Mouse (Mus musculus) lung, postnatal 14 days (tissue): ENCODE measurements around the gene Mif.
"Not testable (repeated sequence)": the region's sequence is repeated elsewhere in the genome, so short reads cannot be mapped to it uniquely, and the experiment has no call there.

Experiments used
- DNase-seq: peaks from one replicate; pipeline ENCODE4 v3.0.0; 2021

Gene Mif

DNA sequence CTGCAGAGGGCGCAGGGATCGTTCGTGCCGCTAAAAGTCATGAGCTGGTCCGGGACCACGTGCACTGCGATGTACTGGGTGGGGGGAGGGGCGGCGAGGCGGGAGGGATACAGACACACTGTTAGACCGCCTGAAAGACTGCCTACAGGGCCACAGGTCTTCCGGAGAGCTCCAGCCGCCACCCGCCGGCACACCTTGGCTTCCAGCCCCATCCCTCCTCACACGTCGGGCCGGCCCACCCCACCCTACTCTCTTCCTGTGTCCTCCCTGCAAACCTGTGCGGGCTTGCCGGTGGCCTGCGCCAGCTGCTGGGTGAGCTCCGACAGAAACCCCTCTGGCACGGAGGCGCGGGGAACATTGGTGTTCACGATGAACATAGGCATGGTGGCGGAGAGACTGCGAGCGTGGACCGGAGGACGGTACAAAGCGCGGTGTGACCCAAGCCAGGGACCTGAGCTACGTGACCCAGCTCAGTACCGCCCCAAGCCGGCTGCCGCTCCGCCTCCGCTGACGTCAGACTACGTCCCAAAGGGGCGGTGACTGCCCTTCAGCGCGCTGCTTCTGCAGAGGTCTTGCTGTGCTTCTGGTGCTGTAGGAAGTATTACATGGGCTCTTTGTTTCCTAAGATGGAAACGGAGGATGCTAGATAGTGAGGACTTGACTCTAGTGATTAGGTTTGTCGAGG, at the start of gene Mif:
Gene Mif, minus strand, starts transcription at position 455 of the 685 bp plus-strand sequence.
- DNase-seq: peak; percentile 90

DNA sequence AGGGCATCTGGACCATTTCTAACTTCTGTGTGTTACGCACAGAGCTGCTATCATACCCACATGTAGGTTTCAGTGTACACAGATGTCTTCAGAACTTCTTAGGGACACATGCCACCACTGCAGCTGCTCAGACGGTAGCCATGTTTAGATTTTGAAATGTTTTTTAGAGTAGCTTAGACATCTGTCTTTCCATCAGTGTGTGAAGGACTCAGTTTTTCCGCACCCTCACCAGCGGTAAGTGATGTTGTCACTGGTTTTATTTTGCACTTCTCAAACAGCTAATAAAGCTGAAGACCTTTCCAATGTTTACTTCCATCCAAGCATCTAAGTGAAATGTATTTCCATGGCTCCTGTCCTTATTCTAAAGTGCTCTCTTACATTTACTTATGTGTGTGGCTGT, 46.8 kb upstream of the Mif start:
- no peak for DNase-seq

DNA sequence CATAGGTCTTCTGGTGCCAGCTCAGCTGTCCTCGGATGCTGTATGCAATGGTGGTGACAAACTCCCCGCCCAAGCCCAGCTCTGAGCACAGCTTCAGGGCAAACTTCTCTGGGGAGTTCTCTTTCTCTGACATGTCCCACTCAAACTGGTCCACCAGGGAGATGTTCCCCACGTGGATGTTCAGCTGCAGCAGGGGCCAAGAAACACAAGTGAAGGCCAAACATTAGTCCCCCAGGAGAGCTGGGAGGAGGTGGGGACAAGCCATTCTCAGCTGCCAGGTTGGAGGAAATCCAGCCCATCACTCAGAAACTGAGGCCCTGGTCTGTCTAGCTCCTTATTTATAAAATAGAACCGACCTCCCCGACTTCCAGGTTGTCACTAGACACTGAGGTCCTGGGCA, 44.4 kb upstream of the Mif start:
- no peak for DNase-seq

DNA sequence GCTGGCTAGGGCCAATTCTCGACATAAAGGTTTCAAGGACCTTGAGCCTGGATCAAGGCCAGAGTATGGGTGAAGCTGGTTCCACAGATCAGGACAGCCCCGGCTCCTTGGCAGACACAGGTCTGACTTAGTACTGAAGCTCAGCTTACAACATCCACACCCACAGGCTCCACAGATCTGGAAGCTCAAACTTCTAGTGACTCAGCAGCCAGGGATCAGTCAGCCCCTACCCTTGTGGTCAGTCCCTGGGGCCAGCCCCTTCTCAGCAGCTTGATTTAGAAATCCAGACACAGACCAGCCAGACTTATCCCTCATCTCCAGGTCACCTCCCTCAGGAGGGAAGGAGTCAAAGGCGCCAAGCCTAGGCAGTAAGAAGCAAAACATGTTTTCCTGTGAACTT, 38.8 kb upstream of the Mif start:
- peak; percentile 48 for DNase-seq

DNA sequence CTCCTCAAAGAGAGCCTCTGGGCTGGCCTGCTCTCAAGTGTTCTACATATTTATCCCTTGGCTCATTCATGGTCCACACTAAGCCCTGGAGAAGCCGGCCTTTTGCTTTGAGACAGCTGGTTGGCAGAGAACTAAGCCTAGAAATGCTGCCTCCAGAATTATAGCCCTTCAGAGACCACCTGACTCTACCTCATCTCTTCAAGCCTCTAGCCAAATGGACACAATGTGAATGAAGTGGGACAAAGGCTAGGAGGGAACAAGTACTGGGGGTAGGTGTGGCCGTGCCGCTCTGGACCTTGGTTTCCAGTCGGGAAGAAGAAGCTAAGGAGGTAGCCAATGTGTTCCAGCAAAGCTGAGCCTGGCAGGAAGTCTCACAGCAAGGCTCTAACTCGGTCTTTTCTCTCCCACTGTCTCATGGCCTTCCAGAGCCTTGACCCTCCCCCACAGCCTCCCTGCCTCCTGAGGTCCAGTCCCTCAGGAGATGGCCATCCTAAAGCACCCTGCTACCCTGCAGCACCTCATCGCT, 38.1 kb upstream of the Mif start:
- no peak for DNase-seq

DNA sequence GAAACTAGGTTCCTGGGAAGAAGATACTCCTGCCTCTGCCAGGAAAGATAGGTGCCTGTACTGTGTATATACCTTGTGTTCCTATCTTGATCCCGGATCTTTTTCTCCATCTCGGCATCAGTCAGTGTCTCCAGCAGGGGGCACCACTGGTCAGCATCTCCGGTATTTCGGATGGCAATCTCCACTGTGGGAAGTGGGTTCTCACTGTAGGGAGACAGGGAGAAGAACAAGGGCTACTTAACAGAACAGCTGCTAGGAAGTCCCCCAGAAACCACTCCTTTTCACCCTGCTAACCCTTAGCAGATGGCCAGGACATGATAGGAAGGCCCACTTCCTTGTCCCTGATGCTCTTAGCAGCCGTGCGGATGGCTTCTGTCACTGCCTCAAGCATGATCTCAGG, 37.3 kb upstream of the Mif start:
- DNase-seq: peak; percentile 88

DNA sequence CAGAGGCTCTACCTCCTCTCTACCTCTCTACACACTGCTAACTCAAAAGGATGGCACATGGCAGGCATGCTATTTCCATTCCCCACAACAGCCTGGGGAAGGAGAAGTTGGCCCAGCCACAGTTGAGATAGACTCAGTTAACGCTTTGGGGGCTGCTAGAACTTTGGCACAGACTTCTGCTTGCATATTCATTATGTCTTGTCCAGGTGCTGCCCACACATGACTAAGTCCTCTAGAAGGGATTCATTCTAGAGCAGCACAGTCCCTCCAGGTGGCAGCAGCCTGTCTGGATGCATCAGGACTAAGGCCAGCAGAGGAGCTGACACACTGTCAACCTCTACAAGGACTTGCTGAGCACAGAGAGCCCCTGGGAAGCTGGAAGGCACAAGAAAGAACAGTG, 36.2 kb upstream of the Mif start:
- DNase-seq: no peak

DNA sequence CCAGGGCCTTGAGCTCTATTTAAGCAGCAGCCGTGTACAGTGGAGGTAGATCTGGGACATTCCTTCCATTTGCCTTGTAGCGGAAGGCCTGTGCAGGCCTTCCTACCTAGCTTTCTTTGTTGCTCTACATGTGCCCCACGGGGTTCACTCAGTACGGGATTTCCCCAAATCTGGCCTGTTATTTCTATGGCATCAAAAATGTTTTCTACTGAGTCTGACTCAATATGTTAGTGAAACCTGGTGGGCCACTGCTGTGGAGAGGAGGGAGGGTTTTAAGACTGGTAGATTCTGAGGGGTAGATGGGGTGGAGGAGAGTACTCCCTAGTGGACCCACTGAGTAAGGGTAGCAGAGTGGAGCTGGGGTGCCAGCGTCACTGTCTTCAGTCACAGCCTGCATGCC, 35.7 kb upstream of the Mif start:
- DNase-seq: no peak

DNA sequence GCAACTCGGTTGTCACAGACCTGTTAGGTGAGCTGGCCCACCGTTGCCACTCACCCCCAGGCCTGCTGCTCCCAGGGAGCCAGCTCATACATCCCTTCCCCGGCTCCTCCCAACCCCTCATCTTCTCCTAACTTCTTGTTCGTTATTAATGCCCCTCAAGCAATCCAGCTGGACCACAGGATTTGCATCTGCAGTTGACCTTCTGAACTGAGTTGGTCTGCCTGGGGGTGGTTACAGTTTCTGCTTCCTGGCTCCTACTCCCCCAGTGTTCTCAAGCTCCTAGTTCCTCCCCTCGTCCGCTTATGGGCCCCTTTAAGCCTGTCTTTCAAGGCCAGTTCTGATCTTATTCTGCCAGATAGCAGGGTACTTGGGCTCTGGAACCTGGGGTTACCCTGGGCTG, 34.6 kb upstream of the Mif start:
- no peak for DNase-seq

DNA sequence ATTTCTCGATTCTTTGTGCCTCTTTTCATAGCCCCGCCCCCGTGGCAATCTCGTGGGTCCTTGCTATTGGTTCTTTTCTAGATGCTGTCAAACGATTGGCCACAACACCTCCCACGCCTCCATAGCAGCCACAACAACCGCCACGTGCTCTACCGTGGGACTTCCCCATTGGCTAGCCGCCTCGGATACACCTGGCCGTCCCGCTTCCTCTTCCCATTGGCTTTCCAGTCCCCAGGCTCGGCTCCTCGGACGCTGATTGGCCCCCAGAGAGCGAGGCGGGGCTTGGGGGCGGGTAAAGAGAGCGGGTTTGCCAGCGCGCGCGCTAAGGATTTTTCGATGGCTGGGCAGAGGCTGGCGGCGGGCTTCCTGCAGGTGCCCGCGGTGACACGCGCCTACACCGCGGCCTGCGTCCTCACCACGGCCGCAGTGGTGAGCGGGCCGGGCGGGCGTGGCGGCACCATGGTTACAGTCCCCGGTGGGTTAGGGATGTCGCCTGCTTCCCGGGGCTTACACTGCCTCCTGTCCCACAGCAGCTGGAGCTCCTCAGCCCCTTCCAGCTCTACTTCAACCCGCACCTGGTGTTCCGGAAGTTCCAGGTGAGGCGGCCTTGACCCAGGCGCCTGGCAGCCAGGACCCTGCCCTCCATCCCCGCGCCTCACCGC, 33.2 kb upstream of the Mif start, which contains the start of gene Derl3:
Gene Derl3, plus strand, starts transcription at position 325 of the 662 bp plus-strand sequence.
- DNase-seq: peak; percentile 89

DNA sequence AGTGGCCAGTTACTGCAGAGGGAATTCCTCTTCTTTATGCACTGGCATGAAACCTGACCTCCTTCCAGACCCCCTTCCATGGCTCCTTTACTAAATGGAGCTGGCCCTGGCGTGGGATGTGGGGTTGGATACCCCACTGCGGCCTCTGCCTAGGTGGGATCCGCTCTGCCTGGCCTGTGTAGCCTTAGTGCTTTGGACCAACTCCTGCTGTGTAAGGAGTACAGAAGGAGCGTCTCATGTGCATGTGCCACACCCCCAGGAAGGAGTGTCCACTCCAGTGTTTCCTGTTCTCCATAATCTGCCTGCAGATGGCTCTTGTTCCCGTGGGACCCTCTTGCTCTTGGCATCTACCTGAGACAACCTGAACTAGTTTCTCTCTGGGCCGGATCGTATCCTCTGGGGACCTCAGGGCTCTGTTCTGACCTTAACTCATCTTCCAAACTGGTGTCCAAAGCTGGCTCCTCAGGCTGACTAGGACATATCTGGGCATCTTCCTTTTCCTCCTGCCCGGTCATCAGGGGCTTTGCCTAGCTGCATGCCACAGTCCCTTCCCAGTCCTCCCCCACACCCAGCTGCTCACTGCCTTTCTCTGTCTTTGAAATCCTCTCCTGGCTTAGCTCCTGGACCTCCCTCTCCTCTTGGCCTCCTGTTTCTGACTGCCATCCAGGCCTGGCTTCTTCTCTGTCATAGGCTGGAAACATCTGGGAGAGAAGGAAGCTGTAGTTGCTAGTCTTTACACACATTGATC, 29.5 kb upstream of the Mif start:
- no peak for DNase-seq

DNA sequence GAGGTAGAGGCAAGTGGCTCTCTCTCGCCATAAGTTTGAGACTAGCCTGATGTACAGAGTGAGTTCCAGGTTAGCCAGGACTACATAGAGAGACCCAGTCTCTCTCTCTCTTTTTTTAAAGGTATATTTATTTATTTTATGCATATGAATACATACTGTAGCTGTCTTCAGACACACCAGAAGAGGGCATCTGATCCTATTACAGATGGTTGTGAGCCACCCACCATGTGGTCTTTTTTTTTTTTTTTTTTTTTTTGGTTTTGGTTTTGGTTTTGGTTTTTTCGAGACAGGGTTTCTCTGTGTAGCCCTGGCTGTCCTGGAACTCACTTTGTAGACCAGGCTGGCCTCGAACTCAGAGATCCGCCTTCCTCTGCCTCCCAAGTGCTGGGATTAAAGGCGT, 27.5 kb upstream of the Mif start:
- not testable (repeated sequence) for DNase-seq

DNA sequence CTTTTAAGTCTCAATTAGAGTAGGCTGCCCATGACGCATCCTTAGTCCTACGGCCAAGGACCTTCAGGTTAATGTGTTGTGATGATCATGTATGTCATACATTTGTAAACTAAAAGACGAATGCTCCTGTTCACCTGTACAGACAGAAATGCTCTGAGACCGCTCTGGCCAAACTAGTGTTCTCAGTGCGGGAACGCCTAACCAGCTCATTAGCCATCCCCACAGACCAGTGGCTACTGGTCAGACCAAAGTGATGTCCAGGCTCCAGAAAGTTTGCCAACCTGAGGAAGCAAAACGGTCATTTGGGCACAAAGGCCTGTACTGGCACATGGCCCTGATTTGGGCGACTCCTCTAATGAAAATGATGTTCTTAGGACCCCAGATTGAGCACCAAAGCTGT, 24.7 kb upstream of the Mif start:
- DNase-seq: no peak

DNA sequence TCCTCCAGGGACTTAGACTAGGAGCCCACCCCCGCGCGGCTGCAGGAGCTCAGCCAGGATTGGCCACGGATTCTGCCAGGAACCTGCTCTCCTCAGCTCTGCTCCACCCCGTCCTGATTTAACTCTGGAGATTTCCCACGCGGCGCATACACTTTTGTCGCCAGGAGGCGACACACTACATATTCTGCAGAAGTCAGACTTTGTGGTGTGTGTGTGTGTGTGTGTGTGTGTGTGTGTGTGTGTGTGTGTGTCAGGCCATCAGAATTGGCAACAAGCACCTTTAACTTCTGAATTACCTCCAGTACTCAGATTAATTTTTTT, 23.2 kb upstream of the Mif start:
- DNase-seq: peak; percentile 81

DNA sequence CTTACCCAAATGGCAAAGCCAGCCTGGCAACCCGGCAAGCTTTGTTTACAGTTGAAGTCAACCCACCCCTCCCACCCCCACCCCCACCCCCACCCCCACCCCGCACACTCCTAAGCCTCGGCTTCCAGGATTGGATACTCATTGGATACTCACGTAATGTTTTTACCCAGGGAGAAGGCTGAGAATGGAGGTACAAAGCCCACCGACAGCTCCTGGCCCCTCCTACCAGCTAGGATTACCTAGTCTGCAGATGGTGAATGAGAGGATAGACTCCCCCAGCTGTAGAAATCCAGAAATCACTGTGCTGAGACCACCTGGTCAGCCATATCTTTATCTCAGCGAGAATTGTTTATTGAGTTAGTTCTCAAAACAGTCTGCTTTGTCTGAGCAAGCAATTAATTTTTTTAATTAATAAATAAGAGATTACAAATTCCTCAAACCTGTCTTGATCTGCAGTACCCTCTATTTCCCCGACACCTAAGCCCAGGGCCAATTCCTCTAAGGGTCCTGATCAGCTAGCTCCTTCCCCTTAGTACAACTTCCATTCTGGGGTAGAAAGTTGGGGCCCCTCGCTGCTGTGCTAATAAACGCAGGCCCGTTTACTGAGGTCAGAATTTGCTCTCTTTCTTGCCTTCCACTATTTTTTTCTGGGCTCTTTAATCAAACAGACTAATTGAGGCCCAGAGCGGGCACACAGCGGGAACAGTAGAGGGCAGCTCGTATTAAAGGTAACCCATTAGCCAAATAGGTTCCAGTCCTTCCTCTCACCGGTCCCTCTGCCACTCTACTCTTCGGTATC, 22.6 kb upstream of the Mif start:
- DNase-seq: no peak

DNA sequence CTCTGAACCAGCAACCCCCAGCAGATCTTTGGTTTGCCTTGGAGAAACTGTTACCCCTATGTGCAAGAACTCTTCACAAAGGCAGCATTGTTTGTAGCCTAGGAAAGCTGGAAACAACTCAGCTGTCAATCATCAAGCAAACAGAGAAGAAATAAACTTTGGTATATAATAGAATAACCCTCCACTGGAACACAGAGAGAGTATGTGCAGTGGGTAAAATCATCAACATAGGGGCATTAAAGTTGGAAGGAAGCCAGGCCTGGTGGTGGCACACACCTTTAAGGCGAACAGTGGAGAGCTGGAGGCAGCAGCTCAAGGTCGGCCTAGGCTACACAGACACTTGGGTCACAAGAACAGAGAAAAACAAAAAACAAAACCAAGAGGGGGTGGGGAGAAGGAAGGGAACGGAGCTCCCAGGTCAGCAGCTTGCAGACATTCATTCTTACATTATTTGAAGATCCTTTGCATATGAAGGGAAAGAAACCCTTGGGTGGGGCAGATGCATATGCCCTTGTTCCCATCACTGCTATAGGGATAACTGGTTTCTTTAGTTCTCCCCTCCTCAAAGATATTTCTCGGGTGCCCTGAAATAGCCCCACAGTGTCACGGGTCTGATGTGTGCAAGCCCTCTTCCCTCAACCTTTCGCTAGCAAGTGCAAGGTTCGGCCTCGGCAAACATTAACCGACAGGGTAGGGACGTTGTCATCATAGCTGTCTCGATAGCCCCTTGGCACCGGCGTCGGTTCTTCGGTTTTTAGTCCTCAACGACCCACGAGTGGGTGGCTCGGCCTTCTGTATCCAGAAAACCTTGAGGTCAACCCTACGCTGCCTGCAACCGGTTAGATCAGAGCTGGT, 21.8 kb upstream of the Mif start:
- DNase-seq: no peak

DNA sequence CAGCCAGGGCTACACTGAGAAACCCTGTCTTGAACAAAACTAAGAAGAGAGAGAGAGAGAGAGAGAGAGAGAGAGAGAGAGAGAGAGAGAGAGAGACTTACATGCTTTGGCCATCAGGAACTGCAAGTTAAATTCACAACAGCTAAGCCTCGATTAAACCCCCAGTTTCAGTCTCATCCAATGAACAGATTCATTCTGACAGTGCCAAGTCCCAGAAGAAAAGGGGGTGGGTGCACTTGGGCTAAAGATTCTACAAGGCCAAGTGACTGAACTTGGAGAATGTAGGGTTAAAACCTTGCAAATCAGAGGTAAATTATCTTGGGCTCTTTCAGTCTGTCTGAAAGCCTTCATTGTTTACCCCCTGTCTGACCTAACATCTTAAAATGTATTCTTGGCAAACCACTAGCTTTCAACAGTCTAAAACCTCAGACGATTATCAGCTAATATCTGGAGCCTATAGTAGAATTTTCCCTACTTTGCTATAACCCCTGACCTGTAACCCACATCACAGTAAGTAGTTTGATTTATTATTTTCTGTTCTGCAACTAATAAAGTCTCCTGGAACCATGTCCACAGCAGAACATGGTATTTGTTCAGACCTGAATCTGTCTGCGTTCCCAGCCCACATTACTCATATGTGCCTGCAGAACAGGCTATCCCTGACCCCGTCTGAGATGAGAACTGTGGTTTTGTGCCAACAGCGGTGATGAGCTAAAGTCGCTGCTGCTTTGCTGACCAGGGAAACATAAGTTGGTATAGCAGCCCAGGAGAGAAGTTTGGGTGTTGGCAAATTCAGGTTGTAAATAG, 20.9 kb upstream of the Mif start:
- DNase-seq: no peak

DNA sequence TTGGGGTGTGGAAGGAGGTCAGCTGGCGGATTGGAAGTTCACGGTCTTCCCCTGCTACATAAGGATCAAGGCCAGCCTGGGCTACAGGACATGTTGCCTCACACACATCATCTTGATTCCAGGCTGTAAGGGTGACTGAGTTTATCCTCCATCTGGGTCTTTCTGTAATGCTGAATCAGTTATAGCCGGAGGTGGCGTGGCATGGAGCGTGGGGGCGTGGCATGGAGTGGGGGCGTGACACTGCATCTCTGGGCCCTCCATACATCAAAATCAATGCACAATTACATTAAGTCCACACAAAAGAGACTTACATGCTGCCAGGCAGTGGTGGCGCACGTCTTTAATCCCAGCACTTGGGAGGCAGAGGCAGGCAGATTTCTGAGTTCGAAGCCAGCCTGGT, 20.3 kb upstream of the Mif start:
- DNase-seq: no peak

DNA sequence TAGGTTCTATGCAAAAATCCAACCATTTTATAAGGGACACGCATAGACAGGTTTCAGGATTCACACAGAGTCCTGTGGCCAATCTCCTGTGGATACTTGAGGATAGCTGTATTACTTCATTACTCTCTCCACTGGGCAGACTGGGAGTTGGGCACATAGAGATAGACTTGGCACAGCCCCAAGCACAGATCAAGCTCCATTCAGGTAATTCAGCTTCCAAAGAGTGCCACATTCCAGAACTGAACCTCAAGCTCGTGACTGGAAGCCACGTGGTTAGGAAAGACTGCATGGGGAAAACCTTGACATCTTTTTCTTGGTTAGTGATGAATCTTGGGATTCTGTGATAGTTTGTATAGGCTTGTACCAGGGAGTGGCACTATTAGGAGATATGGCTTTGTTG, 18.8 kb upstream of the Mif start:
- DNase-seq: no peak

DNA sequence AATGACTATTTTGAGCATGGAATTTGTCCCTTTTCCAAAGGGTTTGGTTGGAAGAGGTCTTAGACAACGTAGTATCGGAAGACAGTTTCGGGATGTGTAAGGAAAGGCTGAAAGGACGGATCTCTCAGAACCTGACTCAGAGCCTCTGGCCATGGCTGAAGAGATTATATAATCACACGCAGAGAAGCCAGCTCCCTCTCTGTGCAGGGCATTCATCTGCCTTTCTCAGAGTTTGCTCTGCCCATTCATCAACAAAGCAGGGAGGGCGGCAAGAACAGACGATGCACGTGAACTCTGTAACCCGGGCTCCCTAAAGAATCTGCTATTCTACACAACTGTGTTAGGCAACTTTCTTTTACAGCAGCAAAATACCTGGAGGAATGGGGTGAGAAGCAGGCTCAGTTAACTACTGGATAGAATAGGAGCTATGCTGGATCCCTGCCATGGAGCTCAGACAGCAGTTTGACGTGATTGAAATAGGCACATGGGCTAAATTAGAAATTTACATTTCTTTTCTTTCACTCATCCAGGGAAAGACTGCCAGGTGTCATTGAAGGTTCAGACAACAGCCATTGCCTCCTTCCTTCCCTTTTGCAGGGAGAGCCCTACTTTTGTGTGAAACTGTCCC, 13.6 kb upstream of the Mif start:
- no peak for DNase-seq
